Mouse (Mus musculus) erythroid progenitor cell, adult 5-6 weeks (primary cell): ENCODE results near the gene Ccr1l1. TPM values are rescaled to one million over a fixed set of nuclear protein-coding genes. Genes with fewer than 3 reads are reported as not detected.

Experiments
- ATAC-seq: replicated peaks from 2 replicates; pipeline ENCODE4 v1.8.0; 2016; ENCODE audit warnings: moderate number of reproducible peaks, mild to moderate bottlenecking, moderate TSS enrichment, inconsistent platforms; ENCODE audit not compliant: poor library complexity, low FRiP score, severe bottlenecking
- total RNA-seq, 2 experiments: library from RNA; stranded (forward) in 1 of 2; stranded (reverse) in 1 of 2; fragments of 150-400 nt in 1 of 2; fragments of 186-747, 209-891 nt in 1 of 2; gene quantifications; 2 replicates each; pipeline versions ENCODE4 v1.2.3 to v1.2.4; 2015 to 2017; ENCODE audit warnings: low replicate concordance in 2 of 2

The Ccr1l1 gene
- total RNA-seq, 2 experiments from 2014 or later, result 6.7 TPM; not detected in 1

GRCm38 (mm10) chr9:123966858-123967495, 11.2 kb downstream of the Ccr1l1 start:
- peak; percentile 90 for ATAC-seq

GRCm38 (mm10) chr9:123964776-123965175, 13.4 kb downstream of the Ccr1l1 start:
- ATAC-seq, result no peak

- ATAC-seq, result no peak
Measured at GRCm38 (mm10) chr9:123960161-123960560, 18.0 kb downstream of the Ccr1l1 start.

DNA sequence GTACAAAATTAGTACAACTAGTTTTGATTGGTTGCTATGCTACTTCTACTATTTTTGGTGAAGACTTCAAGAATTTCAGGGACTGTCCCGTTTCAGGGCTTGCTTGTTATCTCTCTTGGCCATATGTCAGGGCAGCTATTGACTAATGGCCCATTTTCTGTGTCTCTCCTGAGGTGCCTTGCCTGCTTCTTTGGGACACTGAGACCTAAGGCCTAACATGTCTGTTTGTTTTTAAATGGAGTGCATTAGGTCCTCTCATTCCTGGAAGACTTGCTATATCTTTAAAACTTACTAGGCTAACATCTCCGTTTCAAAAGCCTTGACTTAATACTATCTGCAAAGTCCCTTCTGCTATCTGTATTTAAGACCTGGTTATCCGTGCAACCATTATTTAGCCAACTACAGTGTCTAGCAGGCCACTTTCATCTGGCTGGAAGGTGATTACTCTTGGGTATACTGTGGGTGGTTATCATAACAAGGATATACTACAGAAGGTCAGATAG, 20.2 kb downstream of the Ccr1l1 start:
- ATAC-seq, result peak; percentile 96

- ATAC-seq, result no peak
Measured at GRCm38 (mm10) chr9:123956892-123957291, 21.3 kb downstream of the Ccr1l1 start.

GRCm38 (mm10) chr9:123953551-123953950, 24.7 kb downstream of the Ccr1l1 start:
- ATAC-seq, result no peak

- no peak for ATAC-seq
Measured at GRCm38 (mm10) chr9:123951176-123951575, 27.0 kb downstream of the Ccr1l1 start.

DNA sequence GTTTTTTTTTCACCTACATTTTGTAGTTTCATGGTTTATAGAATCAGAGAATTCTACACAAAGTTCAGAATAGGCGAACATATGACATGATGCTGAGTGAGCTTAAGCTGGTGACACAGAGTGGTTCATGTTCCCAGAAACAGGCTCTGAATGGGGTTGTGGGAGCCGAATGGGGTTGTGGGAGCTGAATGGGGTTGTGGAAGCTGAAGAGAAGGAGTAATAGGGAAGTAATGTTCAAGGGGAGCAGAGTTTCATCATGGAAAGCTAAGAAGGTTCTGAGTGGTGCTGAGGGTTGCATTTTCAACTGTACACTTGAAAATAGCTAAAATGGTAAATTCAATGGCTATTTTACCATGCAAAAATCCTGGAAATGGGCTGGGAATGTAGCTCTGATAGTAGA, 28.8 kb downstream of the Ccr1l1 start:
- no peak for ATAC-seq

DNA sequence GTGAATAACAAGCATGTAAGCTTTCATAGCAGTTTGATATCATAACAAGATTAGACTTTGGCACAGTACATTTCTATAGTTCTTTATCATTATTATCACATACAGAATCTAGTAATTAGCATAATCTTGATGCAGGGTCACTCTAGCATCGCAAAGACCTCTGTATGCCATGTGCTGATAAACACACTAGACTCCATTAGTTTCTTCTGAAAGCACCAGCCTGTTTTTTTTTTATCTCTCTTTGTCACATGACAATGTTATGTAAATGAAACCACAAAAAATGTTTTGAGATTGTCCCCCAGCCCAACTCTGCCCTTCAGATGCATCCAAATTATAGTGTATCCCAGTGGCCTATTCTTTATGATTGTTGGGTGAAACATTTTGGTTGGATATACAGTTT, 30.4 kb downstream of the Ccr1l1 start:
- ATAC-seq, result no peak

GRCm38 (mm10) chr9:123942025-123942424, 36.2 kb downstream of the Ccr1l1 start:
- no peak for ATAC-seq

GRCm38 (mm10) chr9:123941316-123941715, 36.9 kb downstream of the Ccr1l1 start:
- ATAC-seq, result no peak

- ATAC-seq, result no peak
Measured at GRCm38 (mm10) chr9:123940628-123941027, 37.6 kb downstream of the Ccr1l1 start.

- ATAC-seq, result no peak
Measured at GRCm38 (mm10) chr9:123940168-123940567, 38.0 kb downstream of the Ccr1l1 start.

DNA sequence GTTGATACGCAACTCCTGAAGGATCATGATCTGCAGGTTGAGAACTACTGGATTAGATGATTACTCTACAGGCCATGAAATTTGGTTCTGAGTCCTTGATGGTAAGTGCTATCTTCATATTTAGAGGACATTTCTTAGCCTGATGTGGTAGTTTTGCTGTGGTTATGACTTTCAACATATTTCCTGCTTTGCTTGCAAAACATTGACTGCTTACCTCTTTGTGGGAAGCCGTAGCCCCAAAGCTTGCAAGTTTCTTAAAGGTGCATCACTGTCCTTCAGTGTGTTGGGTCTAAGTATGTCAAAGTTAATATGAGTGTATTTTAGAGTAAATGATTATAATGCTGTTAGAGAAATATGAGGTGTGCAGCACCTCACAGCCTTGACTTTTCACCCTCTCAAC, 40.2 kb downstream of the Ccr1l1 start:
- no peak for ATAC-seq

DNA sequence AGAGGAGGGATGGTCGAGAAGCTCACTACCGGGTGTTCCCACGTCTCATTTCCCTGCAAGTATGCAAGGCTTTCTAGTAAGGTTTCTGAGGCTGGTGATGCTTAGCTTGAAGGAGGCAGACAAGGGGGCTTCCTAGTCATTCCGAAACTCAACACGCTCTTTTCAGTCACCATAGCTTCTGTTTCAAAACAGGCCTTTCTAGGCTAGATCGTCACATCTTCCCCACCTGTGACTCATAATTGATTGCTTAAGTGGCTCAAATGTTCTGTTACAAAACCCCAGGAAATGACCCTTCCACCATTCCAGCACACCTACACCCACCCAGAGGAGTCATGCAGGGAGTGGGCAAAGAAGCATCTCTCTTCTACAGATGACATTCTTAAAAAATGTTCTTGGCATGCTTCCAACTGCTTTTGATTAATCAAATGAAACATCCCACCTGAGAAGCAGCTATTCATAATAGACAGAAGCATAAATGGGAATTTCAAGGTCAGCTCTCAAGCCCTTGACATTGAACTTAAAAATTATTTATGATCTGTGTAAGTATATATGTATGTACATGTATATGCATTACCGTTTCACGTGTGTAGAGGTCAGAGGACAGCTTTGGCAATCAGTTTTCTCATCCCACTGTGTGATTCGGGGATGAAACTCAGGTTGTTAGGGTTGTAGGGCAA, 41.5 kb downstream of the Ccr1l1 start:
- no peak for ATAC-seq

DNA sequence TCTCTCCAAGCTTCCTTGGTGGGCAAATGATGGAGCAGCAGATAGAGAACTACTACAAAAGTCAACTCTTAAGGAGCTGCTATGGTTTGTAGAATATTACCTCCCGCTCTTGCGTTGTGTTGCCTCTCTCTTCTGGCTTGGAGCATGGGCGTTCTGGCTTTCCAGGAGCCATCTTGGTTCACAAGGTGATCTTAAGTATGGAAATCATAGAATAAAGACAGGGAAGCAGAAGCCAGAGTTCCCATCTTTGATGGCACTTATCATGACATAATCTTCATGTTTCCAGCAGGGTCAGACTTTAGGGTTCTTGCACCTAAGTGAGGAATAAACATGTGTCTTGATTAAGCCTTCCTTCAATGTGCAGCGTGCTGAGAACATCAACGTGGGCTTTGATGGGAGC, 42.4 kb downstream of the Ccr1l1 start:
- ATAC-seq, result no peak

DNA sequence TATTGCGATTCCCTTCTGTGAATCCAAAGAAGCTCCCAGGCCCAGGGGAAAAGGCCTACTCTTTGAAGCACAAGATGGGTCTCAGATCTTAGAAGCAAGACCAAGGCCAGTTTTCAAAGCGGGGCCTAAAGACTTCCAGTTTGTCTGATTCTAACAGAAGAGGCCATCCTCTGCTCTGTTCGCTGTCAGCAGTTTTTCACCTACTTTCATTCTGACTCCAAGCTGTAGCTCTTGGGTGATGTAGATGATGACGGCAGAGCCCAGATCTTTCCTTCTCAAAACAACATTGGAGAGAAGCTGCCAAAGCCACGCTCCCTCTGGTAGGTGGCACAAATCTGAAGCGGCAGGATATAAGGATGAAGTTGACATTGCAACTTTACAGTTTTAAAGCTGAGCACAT, 42.9 kb downstream of the Ccr1l1 start:
- no peak for ATAC-seq

DNA sequence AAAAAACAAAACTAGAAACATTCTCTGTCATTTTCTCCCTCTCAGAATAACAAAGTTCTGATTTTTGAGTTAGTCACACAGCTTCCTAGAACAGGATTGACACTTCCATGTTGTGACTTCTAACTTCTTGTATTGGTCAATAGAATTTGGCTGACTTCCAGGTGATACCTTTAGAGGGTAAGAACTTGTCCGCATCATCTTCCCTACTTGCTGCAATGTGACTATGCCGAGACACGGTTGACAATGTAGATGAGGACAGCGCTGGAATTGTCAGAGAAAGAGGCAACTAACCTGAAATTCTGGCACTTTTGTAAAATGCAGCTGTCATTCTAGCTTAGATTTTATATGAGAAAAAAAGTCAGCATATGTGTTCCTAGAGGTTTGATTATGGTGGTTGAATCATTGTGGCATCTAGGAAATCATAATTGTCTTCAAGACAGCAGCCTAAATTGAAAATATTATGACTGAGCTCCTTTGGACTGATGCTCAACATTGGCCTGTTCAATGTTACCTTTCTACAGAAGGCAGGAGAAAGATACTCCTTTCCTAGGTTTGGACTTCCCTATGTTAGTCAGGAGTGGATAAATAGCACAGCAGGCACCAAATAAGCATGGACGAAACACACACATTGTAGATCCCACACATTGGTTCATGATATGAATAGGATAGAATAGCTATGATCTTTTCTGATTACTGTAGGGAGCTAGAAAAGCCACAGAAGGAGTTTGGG, 44.3 kb downstream of the Ccr1l1 start:
- no peak for ATAC-seq

GRCm38 (mm10) chr9:123932911-123933675, 45.1 kb downstream of the Ccr1l1 start:
- ATAC-seq, result no peak
